Mouse (Mus musculus) neural tube, embryonic 15.5 days (tissue): Measurements from ENCODE around the gene Rom1. TPM values are rescaled to one million over a fixed set of nuclear protein-coding genes. Genes with fewer than 3 reads are reported as not detected.
A peak's percentile ranks its signal among the peaks of the same experiment; 100 is the strongest.

Experiments used
- ATAC-seq: fragments of 200-750 bp; cut with Nextera tagmentation; 2 replicates; pipeline ENCODE4 v1.8.0; 2017; ENCODE audit warnings: mild to moderate bottlenecking, moderate TSS enrichment, moderate library complexity; ENCODE audit not compliant: low FRiP score
- H3K27ac ChIP-seq: fragments of 300-500 bp; sonication (generic); replicated peaks from 2 replicates; pipeline ENCODE4 v1.5.1; 2015; ENCODE audit warnings: mild to moderate bottlenecking, inconsistent platforms
- H3K27me3 ChIP-seq: fragments of 300-500 bp; sonication (generic); replicated peaks from 2 replicates; pipeline ENCODE4 v1.6.1; 2015; ENCODE audit warnings: inconsistent platforms
- H3K36me3 ChIP-seq: fragments of 300-500 bp; sonication (generic); 2 replicates; pipeline ENCODE4 v1.6.1; 2015; ENCODE audit warnings: inconsistent platforms
- H3K4me1 ChIP-seq: fragments of 300-500 bp; sonication (generic); 2 replicates; pipeline ENCODE4 v1.6.1; 2015; ENCODE audit warnings: inconsistent platforms
- H3K4me2 ChIP-seq: fragments of 300-500 bp; sonication (generic); 2 replicates; pipeline ENCODE4 v1.6.1; 2015; ENCODE audit warnings: inconsistent platforms, mild to moderate bottlenecking, moderate library complexity
- H3K4me3 ChIP-seq: fragments of 300-500 bp; sonication (generic); replicated peaks from 2 replicates; pipeline ENCODE4 v1.5.1; 2015; ENCODE audit warnings: mild to moderate bottlenecking, inconsistent platforms
- H3K9ac ChIP-seq: fragments of 300-500 bp; sonication (generic); replicated peaks from 2 replicates; pipeline ENCODE4 v1.6.1; 2015; ENCODE audit warnings: mild to moderate bottlenecking, inconsistent platforms
- H3K9me3 ChIP-seq: fragments of 300-500 bp; sonication (generic); replicated peaks from 2 replicates; pipeline ENCODE4 v1.6.1; 2016; ENCODE audit warnings: inconsistent platforms
- WGBS: fragments of 180-500 bp; shearing (Covaris S2); methylation state at CpG from one replicate; pipeline ENCODE4 v1.1.7; 2015; ENCODE audit warnings: mixed read lengths; 5-methylcytosine and 5-hydroxymethylcytosine counted together
- polyA plus RNA-seq: library from polyadenylated mRNA; unstranded; fragments of >200 nt; fragmentation: Nextera tagmentation; extraction: Ambion mirVana; gene quantifications from 2 replicates; pipeline ENCODE4 v1.2.1, GENCODE M21; 2015

The Rom1 gene
- polyA plus RNA-seq, 1 experiment from 2014 or later = 3.0 TPM

DNA sequence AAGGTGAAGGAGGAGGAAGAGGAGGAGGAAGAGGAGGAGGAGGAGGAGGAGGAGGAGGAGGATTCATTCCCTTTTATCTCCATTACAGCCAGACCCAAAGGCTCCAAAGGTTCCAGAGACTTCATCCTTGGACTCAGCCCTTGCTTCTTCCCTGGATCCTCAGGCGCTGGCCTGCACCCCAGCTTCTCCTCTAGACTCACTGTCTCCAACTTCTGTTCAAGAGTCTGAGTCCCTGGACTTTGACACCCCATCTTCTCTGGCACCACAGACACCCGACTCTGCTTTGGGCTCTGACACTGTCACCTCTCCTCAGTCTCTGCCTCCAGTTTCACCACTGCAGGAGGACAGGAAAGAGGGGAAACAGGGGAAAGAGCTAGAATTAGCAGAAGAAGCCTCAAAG lies 33.1 kb upstream of the Rom1 start:
- Histone ChIP-seq H3K27me3 (no peaks in the 10 kb centered on the region), H3K9ac (no peak overlapping the region), H3K36me3 (peaks cover 78% of the 10 kb centered on the region), H3K4me2 (no peak overlapping the region), H3K27ac (no peak overlapping the region), H3K4me3 (no peak overlapping the region), H3K4me1 (peaks cover 15% of the 10 kb centered on the region), H3K9me3 (no peaks in the 10 kb centered on the region)
- WGBS = 96% methylated on average over 2 of the region's 2 CpGs
- ATAC-seq = no peak

DNA sequence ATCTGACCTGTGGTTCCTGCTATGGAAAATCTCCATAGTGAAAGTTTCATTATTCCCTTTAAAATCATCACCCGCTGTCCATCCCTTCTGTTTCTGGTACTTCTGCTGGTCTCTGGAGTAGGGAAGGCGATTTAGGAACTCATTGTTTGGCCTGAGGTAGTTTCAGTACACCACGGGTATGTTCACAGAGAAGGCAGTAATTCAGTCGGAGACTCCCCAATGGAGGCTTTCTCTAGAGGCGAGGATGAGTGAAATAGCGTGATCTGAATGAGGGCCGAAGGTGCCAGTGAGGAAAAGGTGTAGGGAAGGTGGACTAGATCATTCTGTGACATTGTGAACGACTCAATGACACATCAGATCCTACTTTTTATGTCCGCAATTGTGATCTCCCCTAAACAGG lies 25.0 kb upstream of the Rom1 start:
- H3K4me1 ChIP-seq = peaks cover 39% of the 10 kb centered on the region
- H3K4me3 ChIP-seq = peak overlapping the region; percentile 62
- H3K36me3 ChIP-seq = peaks cover 49% of the 10 kb centered on the region
- 5% methylated on average over 9 of the region's 9 CpGs for WGBS
- peak overlapping the region; percentile 79 for H3K27ac ChIP-seq
- no peak for ATAC-seq
- H3K4me2 ChIP-seq = peak overlapping the region; percentile 66
- peak overlapping the region; percentile 67 for H3K9ac ChIP-seq
- no peaks in the 10 kb centered on the region for H3K9me3 ChIP-seq
- H3K27me3 ChIP-seq = no peaks in the 10 kb centered on the region

DNA sequence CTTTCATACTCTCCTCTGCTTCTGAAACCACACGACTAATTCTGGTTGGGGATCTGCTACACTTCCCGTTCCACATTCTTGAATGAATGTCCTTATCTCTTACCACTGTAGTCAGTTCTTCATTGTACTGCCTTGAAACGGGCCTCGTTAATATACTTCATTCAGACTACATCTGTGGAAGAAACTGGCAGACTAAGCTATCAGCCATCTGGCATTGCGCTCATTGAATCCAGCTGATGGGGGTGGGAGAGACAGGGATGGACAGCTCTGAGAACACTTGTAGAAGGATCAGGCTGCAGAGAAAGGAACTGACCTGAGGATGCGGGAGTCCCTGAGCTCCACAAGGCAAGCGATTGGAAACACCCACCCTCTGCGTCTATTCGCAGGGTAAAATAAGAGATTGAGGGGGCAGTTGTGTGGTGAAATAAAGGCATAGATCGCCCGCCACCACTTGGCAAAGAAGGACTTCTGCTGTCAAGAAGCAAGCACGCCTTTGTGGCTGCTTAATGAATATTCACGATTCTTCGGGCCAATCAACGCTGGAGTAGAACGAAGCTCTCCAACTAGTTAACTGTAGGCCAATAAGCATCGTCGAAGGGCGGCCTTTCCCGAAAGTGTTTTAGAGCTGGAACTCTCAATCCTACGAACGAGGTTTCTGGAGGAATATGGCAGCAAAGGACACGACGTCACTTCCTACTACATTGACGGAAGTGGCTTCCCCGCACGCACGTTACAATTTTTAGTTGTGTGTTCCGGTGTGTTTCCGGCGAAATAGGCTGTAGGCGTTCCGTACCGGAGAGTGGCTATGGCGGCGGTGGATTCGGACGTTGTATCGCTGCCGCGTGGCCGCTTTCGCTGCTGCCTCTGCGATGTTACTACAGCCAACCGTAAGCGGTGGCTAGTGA lies 24.2 kb upstream of the Rom1 start, which contains the start of gene Tut1:
Gene Tut1 (plus strand): TSS at position 713 of the 905 bp plus-strand sequence.
- Histone ChIP-seq H3K9ac (peak within 1 kb of the TSS; percentile 67), H3K4me1 (peaks cover 39% of the 10 kb centered on the region), H3K27ac (peak within 1 kb of the TSS; percentile 88), H3K27me3 (no peaks in the 10 kb centered on the region), H3K4me3 (peak within 1 kb of the TSS; percentile 62), H3K36me3 (peaks cover 51% of the 10 kb centered on the region), H3K9me3 (no peaks in the 10 kb centered on the region), H3K4me2 (peak within 1 kb of the TSS; percentile 71)
- ATAC-seq = peak; percentile 94
- 3% methylated on average over 46 of the region's 46 CpGs for WGBS

DNA sequence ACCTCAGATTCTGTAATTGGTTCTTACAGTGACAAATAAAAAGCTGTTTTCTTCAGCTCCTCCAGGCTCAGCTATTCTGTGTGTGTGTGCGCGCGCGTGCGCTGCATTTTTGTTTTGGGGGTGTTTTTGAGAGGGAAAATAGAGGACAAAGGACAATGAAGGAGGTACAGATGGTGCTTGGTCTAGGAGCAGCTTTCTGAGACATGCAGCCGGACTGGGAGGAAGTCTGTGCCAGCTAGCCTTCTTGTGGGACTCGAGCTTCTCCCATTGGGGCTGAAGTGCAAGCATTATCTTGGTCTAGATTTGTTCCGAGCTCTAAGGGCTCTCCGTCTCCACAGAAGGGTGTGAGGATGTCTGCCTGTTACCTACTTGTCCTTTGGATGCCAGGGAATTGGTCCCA lies 23.1 kb upstream of the Rom1 start:
- peaks cover 55% of the 10 kb centered on the region for H3K36me3 ChIP-seq
- H3K27ac ChIP-seq = peak overlapping the region; percentile 88; the same call in 1 of the 2 replicates

DNA sequence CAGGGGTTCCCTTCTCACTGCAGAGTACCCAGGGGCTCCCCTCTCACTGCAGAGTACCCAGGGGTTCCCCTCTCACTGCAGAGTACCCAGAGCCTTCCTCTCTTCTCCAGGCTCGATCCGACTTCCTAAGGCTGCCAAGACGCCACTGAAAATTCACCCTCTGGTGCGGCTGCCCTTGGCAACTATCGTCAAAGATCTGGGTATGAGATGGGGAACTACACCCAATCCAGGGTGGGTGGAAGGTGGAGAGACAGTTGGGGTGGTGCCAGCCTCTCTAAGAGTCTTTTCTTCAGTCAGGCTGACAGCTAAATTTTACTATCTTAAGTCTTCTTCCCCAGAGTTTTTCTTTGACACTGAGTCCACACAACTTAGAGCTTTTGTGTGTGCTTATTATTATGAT lies 21.0 kb upstream of the Rom1 start:
- Histone ChIP-seq H3K4me3 (no peak overlapping the region), H3K27ac (no peak overlapping the region), H3K9me3 (no peaks in the 10 kb centered on the region), H3K9ac (no peak overlapping the region), H3K4me2 (no peak overlapping the region), H3K27me3 (no peaks in the 10 kb centered on the region), H3K36me3 (peaks cover 65% of the 10 kb centered on the region), H3K4me1 (peaks cover 33% of the 10 kb centered on the region)
- WGBS = 89% methylated on average over 5 of the region's 5 CpGs
- ATAC-seq = no peak

More for the DNA sequence above, 23.1 kb upstream of the Rom1 start:
- H3K27me3 ChIP-seq = no peaks in the 10 kb centered on the region
- ATAC-seq = no peak
- H3K9ac ChIP-seq = peak overlapping the region; percentile 47; the same call in 1 of the 2 replicates
- WGBS = 84% methylated on average over 9 of the region's 9 CpGs
- no peak overlapping the region for H3K4me2 ChIP-seq
- peaks cover 39% of the 10 kb centered on the region for H3K4me1 ChIP-seq
- no peak overlapping the region for H3K4me3 ChIP-seq
- no peaks in the 10 kb centered on the region for H3K9me3 ChIP-seq

GRCm38 (mm10) chr19:8946929-8947328 lies 17.8 kb upstream of the Rom1 start:
- H3K4me1 ChIP-seq = peaks cover 34% of the 10 kb centered on the region
- peaks cover 72% of the 10 kb centered on the region for H3K36me3 ChIP-seq
- WGBS = 96% methylated on average over 7 of the region's 7 CpGs
- H3K9ac ChIP-seq = no peak overlapping the region
- no peak for ATAC-seq
- no peaks in the 10 kb centered on the region for H3K27me3 ChIP-seq
- no peak overlapping the region for H3K27ac ChIP-seq
- no peak overlapping the region for H3K4me3 ChIP-seq
- H3K4me2 ChIP-seq = no peak overlapping the region
- no peaks in the 10 kb centered on the region for H3K9me3 ChIP-seq

GRCm38 (mm10) chr19:8945251-8945650 lies 16.1 kb upstream of the Rom1 start:
- peak overlapping the region; percentile 39 for H3K4me2 ChIP-seq
- H3K4me3 ChIP-seq = peak overlapping the region; percentile 3; the same call in 1 of the 2 replicates
- no peaks in the 10 kb centered on the region for H3K9me3 ChIP-seq
- no peaks in the 10 kb centered on the region for H3K27me3 ChIP-seq
- 86% methylated on average over 6 of the region's 6 CpGs for WGBS
- 0 out of 2 replicates have a peak overlapping the region, but pooled peaks have one; percentile 5 for H3K9ac ChIP-seq
- peaks cover 55% of the 10 kb centered on the region for H3K36me3 ChIP-seq
- peak overlapping the region; percentile 25; the same call in 1 of the 2 replicates for H3K27ac ChIP-seq
- H3K4me1 ChIP-seq = peaks cover 43% of the 10 kb centered on the region
- no peak for ATAC-seq

- 31% methylated on average over 5 of the region's 5 CpGs for WGBS
Observed at GRCm38 (mm10) chr19:8944750-8945149, 15.6 kb upstream of the Rom1 start.

DNA sequence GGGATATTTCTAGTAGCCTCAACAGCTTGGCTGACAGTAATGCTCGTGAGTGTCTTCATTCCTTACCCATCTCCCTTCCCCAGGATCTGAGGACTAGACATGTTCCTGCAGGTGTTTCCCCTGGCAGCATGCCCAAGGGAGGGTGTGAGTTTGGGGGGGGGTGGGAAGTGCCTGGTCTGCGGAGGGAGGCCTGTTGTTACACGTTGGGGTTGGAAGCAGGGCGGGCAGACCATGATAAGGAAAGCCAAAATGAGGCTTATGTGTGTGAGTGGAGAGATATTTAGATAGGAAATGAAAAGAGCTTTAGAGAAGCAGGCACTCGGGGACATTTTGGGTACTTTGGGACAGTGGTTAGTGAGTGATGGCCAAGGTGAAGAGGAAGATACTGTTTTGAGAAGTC lies 14.9 kb upstream of the Rom1 start:
- WGBS = 68% methylated on average over 5 of the region's 5 CpGs
- no peaks in the 10 kb centered on the region for H3K9me3 ChIP-seq
- H3K4me1 ChIP-seq = peaks cover 45% of the 10 kb centered on the region
- H3K4me2 ChIP-seq = peak overlapping the region; percentile 70; the same call in 1 of the 2 replicates
- ATAC-seq = no peak
- H3K36me3 ChIP-seq = peaks cover 47% of the 10 kb centered on the region
- H3K27ac ChIP-seq = no peak overlapping the region
- no peak overlapping the region for H3K9ac ChIP-seq
- H3K4me3 ChIP-seq = no peak overlapping the region
- H3K27me3 ChIP-seq = no peaks in the 10 kb centered on the region

More at GRCm38 (mm10) chr19:8944750-8945149, 15.6 kb upstream of the Rom1 start:
- H3K27ac ChIP-seq = no peak overlapping the region
- no peaks in the 10 kb centered on the region for H3K27me3 ChIP-seq
- H3K9me3 ChIP-seq = no peaks in the 10 kb centered on the region
- peak overlapping the region; percentile 3; the same call in 1 of the 2 replicates for H3K4me3 ChIP-seq
- peaks cover 52% of the 10 kb centered on the region for H3K36me3 ChIP-seq
- H3K4me1 ChIP-seq = peaks cover 45% of the 10 kb centered on the region
- H3K4me2 ChIP-seq = peak overlapping the region; percentile 39
- ATAC-seq = no peak
- H3K9ac ChIP-seq = no peak overlapping the region

GRCm38 (mm10) chr19:8943047-8943446 lies 13.9 kb upstream of the Rom1 start:
- H3K4me2 ChIP-seq = peak overlapping the region; percentile 70
- H3K4me1 ChIP-seq = peaks cover 45% of the 10 kb centered on the region
- no peak for ATAC-seq
- H3K27ac ChIP-seq = no peak overlapping the region; the same call in 1 of the 2 replicates
- WGBS = 66% methylated on average over 2 of the region's 2 CpGs
- peak overlapping the region; percentile 98 for H3K9ac ChIP-seq
- peaks cover 37% of the 10 kb centered on the region for H3K36me3 ChIP-seq
- H3K4me3 ChIP-seq = peak overlapping the region; percentile 94
- H3K27me3 ChIP-seq = no peaks in the 10 kb centered on the region
- no peaks in the 10 kb centered on the region for H3K9me3 ChIP-seq

DNA sequence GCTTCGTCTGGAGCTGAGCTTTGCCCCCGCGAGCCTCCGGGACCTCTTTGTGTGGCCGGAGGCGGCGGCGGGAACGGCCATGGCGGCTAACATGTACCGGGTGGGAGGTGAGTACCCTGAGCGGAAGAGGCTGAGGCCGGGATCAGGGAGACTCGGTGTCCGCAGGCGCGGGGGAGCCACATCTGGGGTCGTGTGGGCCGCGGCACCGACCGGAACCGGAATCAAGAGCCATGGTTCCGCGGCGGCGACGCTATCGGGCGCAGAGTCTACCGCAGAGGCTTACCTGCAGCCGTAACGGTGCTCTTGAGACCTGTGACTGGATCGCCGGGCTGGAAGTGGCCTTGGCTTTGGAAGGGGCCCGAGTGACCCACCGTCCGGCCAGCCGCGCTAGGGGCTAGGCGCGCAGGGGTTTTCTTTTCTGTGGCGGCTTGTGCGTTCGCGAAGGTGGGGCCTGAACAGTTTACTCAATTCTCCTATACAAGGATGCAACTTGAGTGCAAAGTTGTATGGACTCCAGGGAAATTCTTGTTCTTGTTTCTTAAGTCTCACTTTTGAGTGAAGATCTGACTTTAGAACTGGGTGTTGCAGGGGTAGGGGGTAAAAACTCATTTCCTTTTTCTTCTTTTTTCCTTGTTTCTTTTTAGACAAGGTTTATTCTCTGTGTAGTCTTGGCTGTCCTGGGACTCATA lies 13.3 kb upstream of the Rom1 start:
- H3K9me3 ChIP-seq = no peaks in the 10 kb centered on the region
- peak; percentile 77 for ATAC-seq
- peak overlapping the region; percentile 94 for H3K4me3 ChIP-seq
- peaks cover 45% of the 10 kb centered on the region for H3K4me1 ChIP-seq
- H3K27ac ChIP-seq = peak overlapping the region; percentile 97
- H3K36me3 ChIP-seq = peaks cover 34% of the 10 kb centered on the region
- peak overlapping the region; percentile 98 for H3K9ac ChIP-seq
- WGBS = under 1% methylated on average over 46 of the region's 46 CpGs
- H3K27me3 ChIP-seq = no peaks in the 10 kb centered on the region
- H3K4me2 ChIP-seq = peak overlapping the region; percentile 70
